Mouse (Mus musculus) embryo, embryonic 11.5 days (tissue): ENCODE data around the gene Cox7a1.
"Not testable (repeated sequence)": the region's sequence is repeated elsewhere in the genome, so short reads cannot be mapped to it uniquely, and the experiment has no call there.

Experiments used
- DNase-seq: peaks from one replicate; pipeline ENCODE4 v3.0.0-alpha.2; 2012; ENCODE audit warnings: low read depth, low spot score

Cox7a1 gene

DNA sequence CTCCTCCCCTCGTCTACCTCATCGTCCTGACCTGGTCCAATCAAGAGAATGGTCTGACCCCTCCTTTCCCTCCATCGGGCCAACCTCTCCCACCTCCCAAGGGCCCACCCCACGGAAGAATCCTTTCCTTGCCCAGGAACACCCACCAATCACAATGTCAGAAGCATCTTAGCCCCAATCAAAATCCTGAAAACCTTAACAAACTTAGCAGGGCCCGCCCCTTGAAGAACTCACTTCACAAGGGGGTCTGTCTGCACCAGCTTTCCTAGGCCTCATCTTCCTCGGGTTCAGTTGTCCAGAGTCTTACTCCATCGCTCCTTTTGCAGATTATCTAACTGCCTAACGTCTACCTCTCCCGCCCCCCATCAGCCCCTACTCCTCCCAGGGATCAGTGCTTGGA is 9.1 kb downstream of the Cox7a1 start:
- DNase-seq = no peak

GRCm38 (mm10) chr7:30193581-30194100 is 9.7 kb downstream of the Cox7a1 start:
- DNase-seq = peak; percentile 62

- no peak for DNase-seq
These were observed 10.3 kb downstream of the Cox7a1 start for GRCm38 (mm10) chr7:30194101-30194831.

GRCm38 (mm10) chr7:30194884-30195283 is 10.9 kb downstream of the Cox7a1 start:
- DNase-seq = peak; percentile 91

DNA sequence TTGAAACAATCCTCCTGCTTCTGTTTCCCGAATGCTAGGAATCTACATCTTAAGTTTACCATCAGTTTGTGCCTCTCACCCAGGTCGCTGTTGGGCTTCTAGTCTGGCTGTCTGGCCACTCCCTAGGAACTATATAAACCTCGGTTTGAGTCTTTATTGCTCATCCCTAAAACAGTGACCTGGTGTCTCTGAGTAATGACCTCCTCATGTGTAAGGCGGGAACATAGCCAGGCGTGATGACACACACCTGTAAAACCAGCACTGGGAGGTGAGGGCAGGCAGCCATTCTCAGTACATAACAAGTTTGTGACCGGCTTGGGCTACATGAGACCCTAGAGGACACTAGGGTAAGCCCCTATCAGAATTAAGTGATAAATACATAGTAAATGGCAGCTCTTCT is 11.5 kb downstream of the Cox7a1 start:
- DNase-seq = no peak

DNA sequence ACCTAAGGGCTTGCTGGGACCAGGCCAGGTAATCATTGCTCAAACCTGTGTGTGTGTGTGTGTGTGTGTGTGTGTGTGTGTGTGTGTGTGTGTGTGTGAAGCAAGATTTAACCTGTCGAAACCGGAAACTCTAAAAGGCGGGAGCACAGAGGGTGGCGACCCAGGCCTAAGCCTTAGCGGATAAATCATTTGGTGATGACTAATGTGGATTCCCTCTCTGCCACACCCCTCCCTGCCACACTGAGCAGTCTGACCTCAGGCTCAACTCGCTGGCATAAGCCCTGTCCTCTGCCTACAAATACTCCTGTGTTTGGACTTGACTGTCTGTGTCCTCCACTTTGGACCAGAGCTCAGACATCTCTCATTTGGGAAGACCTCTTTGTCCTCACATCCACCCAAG is 12.2 kb downstream of the Cox7a1 start:
- DNase-seq = no peak

- DNase-seq = no peak
These were observed 13.7 kb downstream of the Cox7a1 start for GRCm38 (mm10) chr7:30197592-30198129.

- DNase-seq = peak; percentile 72
These were observed 14.6 kb downstream of the Cox7a1 start, which contains the start of gene Capns1 for GRCm38 (mm10) chr7:30198481-30198971. Gene Capns1 (minus strand): TSS chr7:30198811.

GRCm38 (mm10) chr7:30199498-30200139 is 15.7 kb downstream of the Cox7a1 start:
- DNase-seq = no peak

GRCm38 (mm10) chr7:30200200-30200599 is 16.3 kb downstream of the Cox7a1 start:
- DNase-seq = no peak

GRCm38 (mm10) chr7:30200661-30201060 is 16.7 kb downstream of the Cox7a1 start:
- not testable (repeated sequence) for DNase-seq

- no peak for DNase-seq
These were observed 19.1 kb downstream of the Cox7a1 start for GRCm38 (mm10) chr7:30202895-30203690.

DNA sequence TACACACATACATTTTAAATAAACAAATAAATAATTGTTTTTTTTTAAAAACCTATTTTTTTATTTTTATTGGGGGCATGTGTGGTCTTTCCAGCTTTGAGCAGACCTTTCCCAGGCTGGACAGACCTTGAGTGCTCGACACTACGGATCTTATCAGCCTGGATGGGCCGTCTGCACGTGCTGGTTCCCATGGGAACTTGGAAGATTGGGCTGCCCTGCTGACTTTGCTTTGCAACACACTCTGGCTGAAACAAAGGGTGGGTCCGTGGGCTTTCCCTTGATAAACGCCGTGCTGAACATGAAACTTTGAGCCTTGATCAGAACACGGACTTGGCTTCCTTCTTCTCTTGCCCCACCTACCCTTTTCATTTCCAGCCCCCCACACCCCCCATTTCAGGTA is 20.4 kb downstream of the Cox7a1 start:
- DNase-seq = no peak

DNA sequence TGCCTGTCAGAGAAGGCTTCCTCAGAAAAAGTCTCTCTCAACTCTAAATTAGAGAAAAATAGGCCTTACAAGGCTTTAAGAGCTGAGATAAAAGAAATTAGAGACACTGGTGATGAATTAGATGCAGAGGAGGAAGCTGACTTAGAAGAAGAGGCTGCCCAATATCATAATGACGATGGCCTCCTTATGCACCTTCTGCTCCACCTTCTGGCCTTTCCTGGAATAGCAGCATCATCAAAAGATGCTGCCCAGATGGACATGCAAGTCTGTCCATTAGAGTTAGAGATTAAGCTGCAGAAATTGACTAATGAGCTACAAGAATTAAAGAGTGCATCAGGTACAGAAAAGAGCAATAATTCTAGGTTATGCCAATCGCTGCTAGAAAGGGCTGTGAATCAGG is 21.4 kb downstream of the Cox7a1 start:
- no peak for DNase-seq

DNA sequence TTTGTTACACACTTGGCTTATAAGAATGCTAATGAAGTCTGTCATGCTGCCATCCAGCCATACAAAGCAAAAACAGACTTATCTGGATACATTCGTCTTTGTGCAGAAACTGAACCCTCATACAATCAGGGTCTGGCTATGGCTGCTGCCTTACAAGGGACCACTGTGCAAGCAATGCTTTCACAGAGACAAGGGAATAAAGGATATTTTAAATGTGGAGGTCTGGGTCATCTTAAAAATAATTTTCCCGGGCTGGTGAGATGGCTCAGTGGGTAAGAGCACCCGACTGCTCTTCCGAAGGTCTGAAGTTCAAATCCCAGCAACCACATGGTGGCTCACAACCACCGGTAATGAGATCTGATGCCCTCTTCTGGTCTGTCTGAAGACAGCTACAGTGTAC is 22.4 kb downstream of the Cox7a1 start:
- not testable (repeated sequence) for DNase-seq

DNA sequence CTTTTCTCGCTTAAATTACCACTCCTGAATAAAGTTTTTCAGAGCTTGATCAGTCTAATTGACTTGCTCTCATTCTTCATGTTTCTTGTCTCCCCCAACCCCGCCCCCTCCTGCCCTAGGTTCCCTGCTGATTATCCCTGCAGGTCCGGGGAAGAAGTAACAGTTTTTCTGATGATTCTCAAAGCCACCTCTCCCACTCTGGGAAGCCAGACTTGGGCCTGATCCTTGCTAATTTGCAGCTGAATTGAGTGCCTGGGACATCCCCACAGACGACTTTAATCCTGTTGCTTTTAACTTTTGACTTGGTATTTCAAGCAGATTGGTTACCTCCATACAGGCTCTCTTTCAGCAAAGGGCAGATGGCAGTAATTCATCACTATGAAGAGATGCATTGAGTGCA is 27.1 kb downstream of the Cox7a1 start:
- DNase-seq = no peak

- DNase-seq = no peak
These were observed 29.9 kb downstream of the Cox7a1 start for GRCm38 (mm10) chr7:30213881-30214280.

GRCm38 (mm10) chr7:30215875-30216274 is 31.9 kb downstream of the Cox7a1 start:
- no peak for DNase-seq

DNA sequence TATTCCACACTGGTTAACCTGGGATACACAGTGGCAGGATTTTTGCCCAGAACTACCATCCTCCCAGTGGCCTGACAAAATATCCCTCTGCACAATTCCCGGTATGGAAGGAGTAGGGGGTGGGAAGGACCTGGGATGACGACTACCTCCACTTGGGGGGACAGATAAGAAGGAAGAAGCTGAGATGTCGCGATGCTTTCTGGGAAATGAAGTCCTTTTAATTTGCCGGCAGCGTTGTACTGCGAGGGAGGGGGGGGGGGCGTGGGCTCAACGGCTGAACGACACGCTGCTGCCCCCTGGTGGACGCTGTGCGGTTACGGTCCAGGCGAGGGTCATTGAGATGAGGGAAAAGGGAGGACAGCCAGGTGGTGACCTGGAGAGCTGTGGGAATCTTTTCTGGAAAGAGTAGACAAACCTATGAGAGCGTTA is 32.8 kb downstream of the Cox7a1 start:
- DNase-seq = peak; percentile 87

- DNase-seq = no peak
These were observed 33.3 kb downstream of the Cox7a1 start for GRCm38 (mm10) chr7:30217277-30217676.

DNA sequence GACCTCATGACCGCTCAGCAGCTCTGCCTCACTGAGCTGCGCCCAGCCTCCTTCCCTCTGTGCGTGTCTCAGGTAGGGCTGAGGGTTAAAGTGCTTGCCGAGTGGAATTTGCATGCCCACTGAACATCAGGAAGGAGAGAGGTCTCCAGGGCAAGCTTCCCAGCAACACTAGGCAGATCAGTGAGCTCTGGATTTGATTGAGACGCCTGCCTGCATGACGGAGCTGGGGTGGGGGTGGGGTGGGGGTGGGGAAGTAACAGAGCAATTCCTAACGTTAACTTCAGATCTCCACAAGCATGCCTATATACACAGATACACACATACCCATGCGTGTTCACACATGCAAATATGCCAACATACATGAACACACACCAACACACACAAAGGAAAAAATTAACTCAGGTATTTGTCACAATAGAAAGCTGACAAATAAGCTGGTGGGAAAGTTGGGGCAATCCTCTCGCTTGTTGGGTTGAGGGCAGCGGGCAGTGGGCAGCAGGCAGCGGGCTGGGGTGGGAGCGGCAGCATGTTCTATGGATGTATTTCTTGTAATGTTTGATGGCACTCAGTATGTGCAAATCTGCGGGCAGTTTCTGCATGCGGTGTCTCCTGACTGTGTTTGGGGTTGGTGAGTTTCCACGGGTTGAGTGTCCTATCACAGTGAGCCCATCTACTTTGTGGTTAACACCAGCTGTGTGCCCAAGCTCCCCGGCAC is 35.5 kb downstream of the Cox7a1 start:
- peak; percentile 54 for DNase-seq
